Mouse (Mus musculus): ENCODE results near the gene Ablim1.

GRCm38 (mm10) chr19:57081536-57081935, 233.2 kb downstream of the Ablim1 start:
- TF ChIP-seq POLR2A (IDR thresholded peaks at IDR 0.05; ENCODE audit: control insufficient read depth, extremely low read depth, insufficient read depth, low read length, poor library complexity) (no peak), CTCF (IDR thresholded peaks at IDR 0.05; ENCODE audit: borderline replicate concordance, control insufficient read depth, extremely low read depth, insufficient read depth, low read length, poor library complexity) (no peak)

All from thymus, adult 2 months (tissue).